Mouse (Mus musculus): ENCODE data around the gene Frmd8. TPM values are rescaled to one million over a fixed set of nuclear protein-coding genes. Genes with fewer than 3 reads are reported as not detected.
A peak's percentile ranks its signal among the peaks of the same experiment; 100 is the strongest.

The Frmd8 gene
- polyA plus RNA-seq, 1 experiment from 2014 or later = 17.6 TPM

DNA sequence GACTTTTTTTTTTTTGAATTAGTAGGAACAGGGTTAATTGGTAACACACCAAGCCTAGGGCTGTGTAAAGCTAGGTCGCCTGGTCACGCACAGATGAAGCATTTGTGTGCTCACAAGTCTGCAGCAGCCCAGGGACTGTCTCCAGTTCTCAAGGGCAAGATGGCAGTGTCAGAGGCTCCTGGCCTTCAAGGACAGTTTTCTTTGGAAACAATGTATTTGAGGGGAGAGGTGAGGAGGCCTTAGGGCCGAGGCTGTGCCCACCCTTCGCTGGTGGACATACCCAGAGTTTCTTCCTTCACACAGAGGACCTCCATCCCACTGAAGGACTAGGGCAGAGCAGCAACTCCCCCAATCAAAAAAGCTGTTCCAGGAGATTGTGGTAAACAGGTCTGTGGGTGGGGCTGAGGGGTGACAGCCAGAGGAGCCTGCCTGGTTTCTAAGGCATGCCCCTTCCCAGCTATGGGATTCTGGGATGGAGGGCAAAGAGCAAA lies 27.7 kb downstream of the Frmd8 start:
- peak overlapping the region; percentile 35 for H3K4me3 ChIP-seq

GRCm38 (mm10) chr19:5846557-5847305 lies 28.3 kb downstream of the Frmd8 start:
- 1% methylated on average over 16 of the region's 16 CpGs for WGBS
- H3K4me1 ChIP-seq (replicated peaks) = peaks cover 76% of the 10 kb centered on the region

More for the DNA sequence above, 27.7 kb downstream of the Frmd8 start:
- H3K36me3 ChIP-seq = 0 out of 2 replicates have a peak, but pooled peaks cover 3% of the 10 kb centered on the region
- H3K4me2 ChIP-seq = peak overlapping the region; percentile 76
- H3K9me3 ChIP-seq = no peaks in the 10 kb centered on the region
- no peaks in the 10 kb centered on the region for H3K27me3 ChIP-seq
- peaks cover 74% of the 10 kb centered on the region for H3K4me1 ChIP-seq (replicated peaks)
- 40% methylated on average over 4 of the region's 4 CpGs for WGBS
- no peak for ATAC-seq (ENCODE audit: low FRiP score, low read depth)
- H3K9ac ChIP-seq = peak overlapping the region; percentile 51
- H3K27ac ChIP-seq (replicated peaks) = peak overlapping the region; percentile 98

DNA sequence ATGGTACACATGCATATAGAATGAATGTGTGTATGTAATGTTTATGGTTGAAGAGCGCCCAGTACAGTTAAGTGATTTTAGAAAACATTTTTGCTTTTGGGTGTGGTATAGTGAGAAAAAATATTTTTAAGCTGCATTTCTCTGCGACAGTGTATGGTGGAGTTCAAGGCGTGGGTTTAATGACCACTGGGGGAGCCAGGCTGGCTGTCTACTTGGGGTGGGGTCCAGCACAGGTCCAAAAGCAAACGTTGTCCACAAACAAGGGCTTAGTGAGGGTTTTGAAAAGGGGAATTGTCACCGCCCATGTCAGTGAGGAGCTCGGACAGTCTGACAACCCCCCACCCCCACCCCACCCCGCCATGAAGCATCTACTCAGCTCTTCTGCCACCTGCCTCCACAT lies 28.9 kb downstream of the Frmd8 start:
- Histone ChIP-seq H3K9me3 (no peaks in the 10 kb centered on the region), H3K4me2 (peak overlapping the region; percentile 76), H3K4me3 (peak overlapping the region; percentile 35), H3K36me3 (no peaks in the 10 kb centered on the region), H3K9ac (peak overlapping the region; percentile 51), H3K27me3 (no peaks in the 10 kb centered on the region), H3K27ac (replicated peaks) (peak overlapping the region; percentile 98), H3K4me1 (replicated peaks) (peaks cover 79% of the 10 kb centered on the region)
- ATAC-seq (ENCODE audit: low FRiP score, low read depth) = peak; percentile 57
- WGBS = 0% methylated on average over 7 of the region's 7 CpGs

More at GRCm38 (mm10) chr19:5846557-5847305, 28.3 kb downstream of the Frmd8 start:
- H3K27me3 ChIP-seq = no peaks in the 10 kb centered on the region
- H3K9ac ChIP-seq = peak overlapping the region; percentile 51
- H3K27ac ChIP-seq (replicated peaks) = peak overlapping the region; percentile 98
- H3K36me3 ChIP-seq = no peaks in the 10 kb centered on the region
- peak overlapping the region; percentile 35 for H3K4me3 ChIP-seq
- H3K9me3 ChIP-seq = no peaks in the 10 kb centered on the region
- peak overlapping the region; percentile 76 for H3K4me2 ChIP-seq
- peak; percentile 86 for ATAC-seq (ENCODE audit: low FRiP score, low read depth)

DNA sequence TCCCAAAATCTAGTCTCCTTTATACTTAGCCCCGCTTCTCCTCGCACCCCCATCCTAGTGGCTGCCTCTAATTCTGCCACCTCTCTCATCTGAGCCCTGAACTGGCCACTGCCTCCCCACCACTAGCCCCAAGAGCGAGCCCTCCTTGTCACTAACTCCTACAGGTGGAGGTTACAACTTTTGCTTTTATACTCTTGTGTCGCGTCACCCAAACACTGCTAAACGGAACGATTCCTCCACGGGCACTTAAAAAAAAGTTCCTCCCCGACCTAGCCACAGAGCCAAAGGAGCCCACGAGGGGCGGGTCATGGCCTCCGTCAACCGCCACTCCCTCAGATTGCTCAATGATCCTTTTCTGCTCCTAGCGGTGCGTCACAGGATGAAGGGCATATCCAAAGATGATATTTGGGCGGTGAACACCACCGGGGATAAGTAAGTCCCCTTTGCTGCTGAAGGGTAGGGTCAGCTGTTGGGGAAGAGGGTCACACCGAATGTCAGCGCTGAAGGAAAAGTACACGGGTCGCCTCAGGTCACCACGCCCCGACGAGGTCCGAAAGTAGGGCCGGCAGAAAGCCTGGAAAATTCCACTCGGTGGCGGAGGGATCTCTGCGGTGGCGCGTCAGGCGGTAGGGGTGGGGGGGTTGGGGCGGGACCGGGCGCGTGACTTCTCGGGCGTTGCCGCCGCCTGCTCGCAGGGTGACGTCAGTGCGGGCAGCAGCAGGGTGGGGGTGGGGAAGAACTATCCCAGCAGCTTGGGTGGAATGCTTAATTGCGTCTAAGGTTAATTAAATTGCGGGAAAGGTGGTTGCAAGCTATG lies 29.5 kb downstream of the Frmd8 start:
- peaks cover 79% of the 10 kb centered on the region for H3K4me1 ChIP-seq (replicated peaks)
- peak overlapping the region; percentile 51 for H3K9ac ChIP-seq
- H3K36me3 ChIP-seq = no peaks in the 10 kb centered on the region
- H3K27me3 ChIP-seq = no peaks in the 10 kb centered on the region
- no peaks in the 10 kb centered on the region for H3K9me3 ChIP-seq
- H3K4me3 ChIP-seq = peak overlapping the region; percentile 35
- peak overlapping the region; percentile 76 for H3K4me2 ChIP-seq
- 7% methylated on average over 45 of the region's 45 CpGs for WGBS
- ATAC-seq (ENCODE audit: low FRiP score, low read depth) = peak; percentile 66
- peak overlapping the region; percentile 98 for H3K27ac ChIP-seq (replicated peaks)

DNA sequence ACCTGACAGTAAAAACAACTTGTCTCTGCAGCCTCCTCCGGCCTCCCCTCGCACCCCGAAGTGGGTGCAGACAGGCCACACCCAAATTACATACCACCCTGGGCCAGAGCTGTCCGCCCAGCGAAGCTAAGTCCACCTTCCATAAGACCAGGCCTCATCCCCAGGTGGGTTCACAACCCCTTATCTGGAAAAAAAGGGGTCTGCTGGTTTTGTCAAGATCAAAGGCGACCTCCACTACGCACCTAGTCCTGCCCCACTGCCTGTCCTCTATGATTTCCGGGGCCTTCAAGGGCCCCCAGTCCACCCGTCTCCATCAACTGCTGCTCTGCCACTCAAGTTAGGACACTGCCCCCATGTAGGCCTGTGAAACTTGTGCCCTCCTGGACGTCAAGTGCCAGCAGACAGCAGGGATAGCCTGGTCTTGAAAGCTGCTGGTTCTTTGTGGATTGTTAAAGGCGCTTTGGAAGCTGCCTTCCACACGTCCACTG lies 30.2 kb downstream of the Frmd8 start:
- H3K4me1 ChIP-seq (replicated peaks) = peaks cover 76% of the 10 kb centered on the region
- H3K9me3 ChIP-seq = no peaks in the 10 kb centered on the region
- H3K36me3 ChIP-seq = no peaks in the 10 kb centered on the region
- no peaks in the 10 kb centered on the region for H3K27me3 ChIP-seq
- peak overlapping the region; percentile 35 for H3K4me3 ChIP-seq
- WGBS = 81% methylated on average over 12 of the region's 12 CpGs
- H3K9ac ChIP-seq = 0 out of 2 replicates have a peak overlapping the region, but pooled peaks have one; percentile 28
- H3K27ac ChIP-seq (replicated peaks) = peak overlapping the region; percentile 98
- no peak for ATAC-seq (ENCODE audit: low FRiP score, low read depth)
- H3K4me2 ChIP-seq = peak overlapping the region; percentile 76

GRCm38 (mm10) chr19:5843781-5844691 lies 31.0 kb downstream of the Frmd8 start:
- Histone ChIP-seq H3K4me2 (peak overlapping the region; percentile 76), H3K4me1 (replicated peaks) (peaks cover 67% of the 10 kb centered on the region), H3K9me3 (no peaks in the 10 kb centered on the region), H3K9ac (no peak overlapping the region), H3K27ac (replicated peaks) (no peak overlapping the region), H3K36me3 (no peaks in the 10 kb centered on the region), H3K27me3 (no peaks in the 10 kb centered on the region), H3K4me3 (0 out of 2 replicates have a peak overlapping the region, but pooled peaks have one; percentile 2)
- 76% methylated on average over 30 of the region's 30 CpGs for WGBS
- ATAC-seq (ENCODE audit: low FRiP score, low read depth) = no peak

- ATAC-seq (ENCODE audit: low FRiP score, low read depth) = no peak
- peaks cover 58% of the 10 kb centered on the region for H3K4me1 ChIP-seq (replicated peaks)
- no peaks in the 10 kb centered on the region for H3K36me3 ChIP-seq
- no peaks in the 10 kb centered on the region for H3K9me3 ChIP-seq
- no peaks in the 10 kb centered on the region for H3K27me3 ChIP-seq
- 52% methylated on average over 9 of the region's 9 CpGs for WGBS
- peak overlapping the region; percentile 21; the same call in 1 of the 2 replicates for H3K27ac ChIP-seq (replicated peaks)
- H3K4me3 ChIP-seq = no peak overlapping the region
- H3K4me2 ChIP-seq = peak overlapping the region; percentile 7; the same call in 1 of the 2 replicates
- H3K9ac ChIP-seq = no peak overlapping the region
These were observed 32.0 kb downstream of the Frmd8 start for GRCm38 (mm10) chr19:5842785-5843730.

GRCm38 (mm10) chr19:5841999-5842784 lies 32.9 kb downstream of the Frmd8 start:
- Histone ChIP-seq H3K4me1 (replicated peaks) (peaks cover 49% of the 10 kb centered on the region), H3K4me3 (no peak overlapping the region), H3K36me3 (no peaks in the 10 kb centered on the region), H3K9me3 (no peaks in the 10 kb centered on the region), H3K27me3 (no peaks in the 10 kb centered on the region), H3K27ac (replicated peaks) (0 out of 2 replicates have a peak overlapping the region, but pooled peaks have one; percentile 21), H3K4me2 (0 out of 2 replicates have a peak overlapping the region, but pooled peaks have one; percentile 7), H3K9ac (no peak overlapping the region)
- 37% methylated on average over 5 of the region's 5 CpGs for WGBS
- no peak for ATAC-seq (ENCODE audit: low FRiP score, low read depth)

DNA sequence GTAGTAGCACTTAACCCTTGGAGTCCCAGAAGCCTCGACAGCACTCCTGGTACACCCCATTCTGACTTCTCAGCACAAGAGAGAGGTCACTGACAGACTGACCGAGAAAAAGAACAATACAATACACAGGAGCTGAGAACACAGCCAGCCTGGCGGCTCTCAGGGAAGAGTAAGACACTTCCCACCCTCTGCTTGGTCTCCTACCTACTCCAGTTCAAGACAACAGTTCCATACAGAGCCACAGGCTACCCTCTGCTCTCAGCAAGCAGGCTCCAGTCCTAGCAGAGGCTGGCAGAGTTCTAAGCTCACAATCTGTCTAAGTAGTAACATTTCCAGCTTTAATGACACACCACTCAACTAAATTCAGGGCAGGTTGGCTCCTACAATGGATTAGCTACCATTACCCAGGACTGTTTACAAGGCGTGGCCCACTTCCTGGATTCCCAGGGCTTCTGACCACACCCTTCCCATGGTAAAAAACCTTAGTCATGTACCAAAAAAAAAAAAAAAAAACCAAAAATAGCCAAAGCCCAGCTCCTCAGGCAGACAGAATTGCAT lies 33.6 kb downstream of the Frmd8 start:
- H3K4me2 ChIP-seq = no peak overlapping the region
- 39% methylated on average over 4 of the region's 4 CpGs for WGBS
- H3K9ac ChIP-seq = no peak overlapping the region
- H3K36me3 ChIP-seq = no peaks in the 10 kb centered on the region
- H3K27me3 ChIP-seq = no peaks in the 10 kb centered on the region
- no peak overlapping the region for H3K27ac ChIP-seq (replicated peaks)
- ATAC-seq (ENCODE audit: low FRiP score, low read depth) = no peak
- no peak overlapping the region for H3K4me3 ChIP-seq
- peaks cover 42% of the 10 kb centered on the region for H3K4me1 ChIP-seq (replicated peaks)
- H3K9me3 ChIP-seq = no peaks in the 10 kb centered on the region
